Mouse (Mus musculus) C2C12 (cell line): ENCODE results near the gene Gemin8. TPM values are rescaled to one million over a fixed set of nuclear protein-coding genes. Genes with fewer than 3 reads are reported as not detected.

Experiments
- H3K27me3 ChIP-seq: one replicate; pipeline ENCODE4 v1.6.1; 2011; ENCODE audit not compliant: control insufficient read depth, insufficient read depth, insufficient read length
- H3K36me3 ChIP-seq: one replicate; pipeline ENCODE4 v1.6.1; 2011; ENCODE audit not compliant: control insufficient read depth, insufficient read depth
- H3K4me3 ChIP-seq: one replicate; pipeline ENCODE4 v1.5.1; 2011; ENCODE audit warnings: mild to moderate bottlenecking, control low read depth; ENCODE audit not compliant: poor library complexity, insufficient read depth, severe bottlenecking
- H3K79me2 ChIP-seq: one replicate; pipeline ENCODE4 v1.6.1; 2011; ENCODE audit not compliant: control insufficient read depth, insufficient read depth
- H3K79me3 ChIP-seq: one replicate; pipeline ENCODE4 v1.6.1; 2011; ENCODE audit warnings: low read depth, control low read depth
- H3ac ChIP-seq: one replicate; pipeline ENCODE3; 2011; ENCODE audit warnings: low read depth; ENCODE audit not compliant: control insufficient read depth, insufficient read length
- CEBPB ChIP-seq: IDR thresholded peaks from one replicate; pipeline ENCODE4 v1.6.1; 2011; ENCODE audit warnings: low read depth, mild to moderate bottlenecking, control low read depth, moderate library complexity
- CTCF ChIP-seq: IDR thresholded peaks from one replicate; pipeline ENCODE4 v1.5.1; 2011; ENCODE audit not compliant: control insufficient read depth, insufficient read depth, insufficient read length
- FOSL1 ChIP-seq: IDR thresholded peaks from one replicate; pipeline ENCODE4 v1.8.0; 2011; ENCODE audit warnings: mild to moderate bottlenecking, low read length; ENCODE audit not compliant: poor library complexity, insufficient read depth, severe bottlenecking
- MAX ChIP-seq: IDR thresholded peaks from one replicate; pipeline ENCODE4 v1.6.1; 2011; ENCODE audit warnings: mild to moderate bottlenecking, control low read depth
- MYOD1 ChIP-seq: IDR thresholded peaks from one replicate; pipeline ENCODE4 v1.6.1; 2011; ENCODE audit warnings: low read depth; ENCODE audit not compliant: control insufficient read depth, insufficient read length
- MYOG ChIP-seq: IDR thresholded peaks from one replicate; pipeline ENCODE4 v1.6.1; 2011; ENCODE audit not compliant: control insufficient read depth, insufficient read length; ENCODE audit errors: extremely low read depth
- USF1 ChIP-seq: IDR thresholded peaks from one replicate; pipeline ENCODE4 v1.6.1; 2011; ENCODE audit warnings: low read depth, mild to moderate bottlenecking, control low read depth, moderate library complexity
- polyA plus RNA-seq: library from polyadenylated mRNA; unstranded; fragments of >200 nt; fragmentation: generic; extraction: Trizol; gene quantifications from one replicate; pipeline ENCODE4 v1.2.1, GENCODE M21; 2012; ENCODE audit warnings: missing spikeins

Gemin8 gene
- polyA plus RNA-seq, 1 experiment: 8.0 TPM

DNA sequence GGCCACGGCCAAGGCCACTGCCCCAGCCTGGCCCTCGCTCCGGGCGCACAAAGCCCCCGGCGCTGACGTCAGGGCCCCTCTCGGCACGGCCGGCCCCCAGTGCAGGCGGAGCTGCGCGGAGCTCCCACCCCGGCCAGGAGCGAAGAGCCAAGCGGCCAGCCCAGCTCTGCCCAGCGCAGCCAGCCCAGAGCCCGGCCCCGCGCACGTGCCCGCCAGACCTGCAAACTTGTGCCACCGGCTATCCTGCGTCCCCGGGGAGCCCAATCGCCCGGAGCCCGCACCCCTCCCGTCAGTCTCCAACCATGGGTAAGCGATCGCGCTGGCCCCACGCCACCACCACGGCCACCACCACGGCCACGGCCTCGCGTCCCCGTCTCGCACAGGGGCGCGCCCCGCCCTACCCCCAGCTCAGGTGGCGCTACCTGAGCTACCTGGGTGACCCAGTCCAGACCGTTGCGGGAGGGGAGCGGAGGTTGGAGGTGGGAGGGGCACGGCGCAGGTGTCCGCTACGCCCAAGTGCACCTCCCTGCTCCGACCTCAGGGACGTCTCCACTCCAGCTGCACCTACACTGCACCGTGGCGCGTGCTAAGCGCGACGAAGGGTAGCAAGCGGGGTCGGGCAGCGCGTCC, 68.7 kb downstream of the Gemin8 start, which contains the start of gene Gpm6b:
Gpm6b (plus strand) TSS at position 81 of the 630 bp plus-strand sequence.
- H3ac ChIP-seq: peak within 1 kb of the TSS; percentile 61
- no peaks in the 10 kb centered on the region for H3K79me2 ChIP-seq
- no peak for TF ChIP-seq MAX
- H3K27me3 ChIP-seq: no peaks in the 10 kb centered on the region
- peak within 1 kb of the TSS; percentile 6 for H3K4me3 ChIP-seq
- no peaks in the 10 kb centered on the region for H3K79me3 ChIP-seq
- no peaks in the 10 kb centered on the region for H3K36me3 ChIP-seq

DNA sequence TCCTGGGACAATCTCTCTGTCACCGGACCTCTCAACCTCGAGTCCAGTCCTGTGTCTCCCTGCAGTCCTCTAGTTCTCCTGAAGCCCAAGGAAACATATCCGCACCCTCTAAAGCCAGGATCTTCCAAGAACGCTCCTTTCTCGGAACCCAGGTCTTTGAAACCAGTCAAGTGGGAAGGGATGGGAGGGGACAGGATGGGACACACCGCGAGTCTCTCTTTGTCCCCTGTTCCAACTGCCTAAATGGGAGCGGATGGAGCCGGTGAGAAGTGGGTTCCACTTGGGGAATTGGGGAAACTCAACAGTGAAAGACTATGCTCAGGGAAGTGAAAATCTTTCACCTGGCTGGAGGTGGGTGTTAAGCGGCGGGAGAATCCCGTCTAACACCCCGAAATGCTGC, 69.3 kb downstream of the Gemin8 start:
- Histone ChIP-seq H3K4me3 (no peak overlapping the region), H3K79me2 (no peaks in the 10 kb centered on the region), H3K79me3 (no peaks in the 10 kb centered on the region), H3K27me3 (no peaks in the 10 kb centered on the region), H3ac (peak overlapping the region; percentile 61), H3K36me3 (no peaks in the 10 kb centered on the region)
- TF ChIP-seq MYOG (no peak), MAX (no peak), CTCF (no peak), CEBPB (no peak), USF1 (no peak), FOSL1 (no peak), MYOD1 (no peak)

Other genes with a start within 250 kb of the Gemin8 start
- 0.73 TPM for gene Gpm6b, start 68.5 kb downstream of the Gemin8 start, polyA plus RNA-seq